Mouse (Mus musculus) myocyte (in vitro differentiated cells): ENCODE data around the gene Myl4. TPM values are rescaled to one million over a fixed set of nuclear protein-coding genes. Genes with fewer than 3 reads are reported as not detected.
A peak's percentile ranks its signal among the peaks of the same experiment; 100 is the strongest.

Source experiments
- H3K27me3 ChIP-seq: one replicate; pipeline ENCODE4 v1.6.1; 2011; ENCODE audit not compliant: control insufficient read depth, insufficient read depth, insufficient read length
- H3K36me3 ChIP-seq: one replicate; pipeline ENCODE4 v1.6.1; 2011; ENCODE audit not compliant: control insufficient read depth, insufficient read depth
- H3K4me2 ChIP-seq: one replicate; pipeline ENCODE4 v1.6.1; 2011; ENCODE audit warnings: low read depth, control low read depth
- H3K4me3 ChIP-seq: one replicate; pipeline ENCODE4 v1.5.1; 2011; ENCODE audit warnings: mild to moderate bottlenecking, control low read depth, moderate library complexity
- H3K79me2 ChIP-seq: one replicate; pipeline ENCODE4 v1.6.1; 2011; ENCODE audit not compliant: control insufficient read depth, insufficient read depth
- H3ac ChIP-seq: one replicate; pipeline ENCODE4 v1.6.1; 2011; ENCODE audit not compliant: control insufficient read depth, insufficient read length
- CEBPB ChIP-seq: IDR thresholded peaks from 2 replicates; pipeline ENCODE4 v1.6.1; 2011; ENCODE audit warnings: mild to moderate bottlenecking, moderate library complexity; ENCODE audit not compliant: poor library complexity, insufficient read depth, severe bottlenecking
- E2F4 ChIP-seq: IDR thresholded peaks from one replicate; pipeline ENCODE4 v1.6.1; 2011; ENCODE audit warnings: mild to moderate bottlenecking, control low read depth, moderate library complexity; ENCODE audit not compliant: insufficient read depth
- MAX ChIP-seq: IDR thresholded peaks from one replicate; pipeline ENCODE4 v1.6.1; 2011; ENCODE audit warnings: low read depth, mild to moderate bottlenecking, control low read depth
- MYOD1 ChIP-seq, 3 experiments: IDR thresholded peaks; one replicate each; pipeline ENCODE4 v1.6.1; 2011; ENCODE audit warnings: control low read depth in 2 of 3, low read depth in 2 of 3, mild to moderate bottlenecking in 2 of 3, moderate library complexity in 1 of 3; ENCODE audit not compliant: insufficient read length in 2 of 3, control insufficient read depth in 1 of 3
- MYOG ChIP-seq, 3 experiments: IDR thresholded peaks; one replicate each; pipeline ENCODE4 v1.6.1; 2011; ENCODE audit warnings: control low read depth in 2 of 3, low read depth in 2 of 3, mild to moderate bottlenecking in 2 of 3; ENCODE audit not compliant: insufficient read length in 2 of 3, control insufficient read depth in 1 of 3, insufficient read depth in 1 of 3
- POLR2A ChIP-seq: IDR thresholded peaks from one replicate; pipeline ENCODE4 v1.6.1; 2011; ENCODE audit warnings: low read depth, mild to moderate bottlenecking, control low read depth, moderate library complexity; ENCODE audit not compliant: insufficient read length
- POLR2AphosphoS2 ChIP-seq: IDR thresholded peaks from one replicate; pipeline ENCODE4 v1.6.1; 2011; ENCODE audit warnings: low read depth, control low read depth; ENCODE audit not compliant: insufficient read length
- REST ChIP-seq: IDR thresholded peaks from one replicate; pipeline ENCODE4 v1.6.1; 2011; ENCODE audit warnings: mild to moderate bottlenecking, control low read depth, moderate library complexity; ENCODE audit not compliant: insufficient read depth, insufficient read length
- SRF ChIP-seq: IDR thresholded peaks from one replicate; pipeline ENCODE4 v1.6.1; 2011; ENCODE audit warnings: low read depth; ENCODE audit not compliant: control insufficient read depth, insufficient read length
- TCF12 ChIP-seq: IDR thresholded peaks from one replicate; pipeline ENCODE4 v1.6.1; 2011; ENCODE audit warnings: mild to moderate bottlenecking, control low read depth; ENCODE audit not compliant: poor library complexity, insufficient read depth, severe bottlenecking
- TCF3 ChIP-seq: IDR thresholded peaks from one replicate; pipeline ENCODE4 v1.6.1; 2011; ENCODE audit warnings: low read depth, control low read depth; ENCODE audit not compliant: insufficient read length
- USF1 ChIP-seq: IDR thresholded peaks from one replicate; pipeline ENCODE4 v1.6.1; 2011; ENCODE audit warnings: low read depth, mild to moderate bottlenecking, control low read depth, moderate library complexity
- polyA plus RNA-seq: library from polyadenylated mRNA; unstranded; fragments of >200 nt; fragmentation: generic; extraction: Trizol; gene quantifications from one replicate; pipeline ENCODE4 v1.2.1, GENCODE M21; 2012; ENCODE audit warnings: missing spikeins

The Myl4 gene
- polyA plus RNA-seq, result 5,062 TPM

- TF ChIP-seq SRF, result no peak
- peak; percentile 79 for TF ChIP-seq POLR2AphosphoS2
- no peak for TF ChIP-seq MAX
- TF ChIP-seq MYOG (IDR thresholded peaks at IDR 0.05; ENCODE audit: control insufficient read depth in 1 of 3, insufficient read depth in 1 of 3, insufficient read length in 2 of 3, low read depth in 2 of 3), result no peak
- TF ChIP-seq MYOD1 (IDR thresholded peaks at IDR 0.05; ENCODE audit: control insufficient read depth in 1 of 3, insufficient read length in 2 of 3, low read depth in 2 of 3), result no peak
- TF ChIP-seq CEBPB, result no peak
- TF ChIP-seq USF1, result no peak
- no peak for TF ChIP-seq E2F4
- TF ChIP-seq POLR2A, result peak; percentile 73
- TF ChIP-seq REST, result no peak
- no peak for TF ChIP-seq TCF3
- Histone ChIP-seq H3ac (peak within 1 kb of the TSS; percentile 67), H3K4me2 (peak within 1 kb of the TSS; percentile 91), H3K4me3 (peak within 1 kb of the TSS; percentile 97), H3K79me2 (peaks cover 47% of the 10 kb centered on the region), H3K36me3 (peaks cover 7% of the 10 kb centered on the region), H3K27me3 (no peaks in the 10 kb centered on the region)
Observed at GRCm38 (mm10) chr11:104550406-104550974, at the start of gene Myl4, which contains the start of gene Cdc27. Myl4 (plus strand) TSS chr11:104550663. Cdc27 (minus strand) TSS chr11:104550620.

- Histone ChIP-seq H3K79me2 (no peaks in the 10 kb centered on the region), H3K4me3 (no peak overlapping the region), H3K27me3 (no peaks in the 10 kb centered on the region), H3K36me3 (peaks cover 76% of the 10 kb centered on the region), H3K4me2 (no peak overlapping the region), H3ac (no peak overlapping the region)
- TF ChIP-seq USF1, result no peak
Observed at GRCm38 (mm10) chr11:104508455-104508854, 42.0 kb upstream of the Myl4 start.

GRCm38 (mm10) chr11:104510606-104511005 lies 39.9 kb upstream of the Myl4 start:
- Histone ChIP-seq H3ac (no peak overlapping the region), H3K36me3 (peaks cover 68% of the 10 kb centered on the region), H3K79me2 (no peaks in the 10 kb centered on the region), H3K4me2 (no peak overlapping the region), H3K4me3 (no peak overlapping the region), H3K27me3 (no peaks in the 10 kb centered on the region)
- no peak for TF ChIP-seq TCF3

- Histone ChIP-seq H3K4me3 (no peak overlapping the region), H3K4me2 (no peak overlapping the region), H3ac (no peak overlapping the region), H3K79me2 (no peaks in the 10 kb centered on the region), H3K36me3 (peaks cover 73% of the 10 kb centered on the region), H3K27me3 (no peaks in the 10 kb centered on the region)
- TF ChIP-seq TCF12, result no peak
- no peak for TF ChIP-seq POLR2AphosphoS2
- no peak for TF ChIP-seq CEBPB
- TF ChIP-seq TCF3, result no peak
- TF ChIP-seq REST, result no peak
- TF ChIP-seq MYOG (IDR thresholded peaks at IDR 0.05; ENCODE audit: control insufficient read depth in 1 of 3, insufficient read depth in 1 of 3, insufficient read length in 2 of 3, low read depth in 2 of 3), result no peak
- TF ChIP-seq POLR2A, result no peak
- TF ChIP-seq E2F4, result no peak
- no peak for TF ChIP-seq MAX
- no peak for TF ChIP-seq SRF
Observed at GRCm38 (mm10) chr11:104512436-104512835, 38.0 kb upstream of the Myl4 start.

- TF ChIP-seq E2F4 (no peak), MYOG (IDR thresholded peaks at IDR 0.05; ENCODE audit: control insufficient read depth in 1 of 3, insufficient read depth in 1 of 3, insufficient read length in 2 of 3, low read depth in 2 of 3) (no peak), USF1 (no peak), TCF12 (no peak), CEBPB (no peak), MAX (no peak), POLR2AphosphoS2 (no peak)
- Histone ChIP-seq H3ac (no peak overlapping the region), H3K27me3 (no peaks in the 10 kb centered on the region), H3K79me2 (no peaks in the 10 kb centered on the region), H3K4me3 (no peak overlapping the region), H3K4me2 (no peak overlapping the region), H3K36me3 (peaks cover 58% of the 10 kb centered on the region)
Observed at GRCm38 (mm10) chr11:104525935-104526334, 24.5 kb upstream of the Myl4 start.
